Mouse (Mus musculus) cerebellum, adult 9-10 months (tissue): Measurements from ENCODE around the gene Ttc32.

ENCODE experiments used
- DNase-seq: peaks from one replicate; pipeline ENCODE4 v3.0.0; 2022

The Ttc32 gene

DNA sequence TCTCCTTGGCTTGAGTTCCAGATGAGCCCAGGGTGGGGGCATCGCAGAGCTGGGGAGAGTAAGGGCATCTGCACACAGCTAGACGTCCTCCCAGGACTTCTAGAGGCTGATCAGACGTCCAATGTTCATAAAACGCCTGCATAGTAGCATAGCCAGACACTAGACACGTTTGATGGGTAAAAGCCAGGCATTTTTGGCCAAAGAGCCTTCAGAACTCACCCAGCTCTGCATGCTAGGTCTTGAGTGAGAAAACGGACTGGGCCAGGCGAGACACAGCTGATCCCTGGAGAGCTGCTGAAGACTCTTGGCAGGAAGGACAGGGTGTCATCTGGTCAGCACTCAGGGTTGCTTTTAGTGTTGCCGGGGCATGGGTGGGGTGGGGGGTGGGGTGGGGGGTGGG is 18.3 kb downstream of the Ttc32 start:
- no peak for DNase-seq

DNA sequence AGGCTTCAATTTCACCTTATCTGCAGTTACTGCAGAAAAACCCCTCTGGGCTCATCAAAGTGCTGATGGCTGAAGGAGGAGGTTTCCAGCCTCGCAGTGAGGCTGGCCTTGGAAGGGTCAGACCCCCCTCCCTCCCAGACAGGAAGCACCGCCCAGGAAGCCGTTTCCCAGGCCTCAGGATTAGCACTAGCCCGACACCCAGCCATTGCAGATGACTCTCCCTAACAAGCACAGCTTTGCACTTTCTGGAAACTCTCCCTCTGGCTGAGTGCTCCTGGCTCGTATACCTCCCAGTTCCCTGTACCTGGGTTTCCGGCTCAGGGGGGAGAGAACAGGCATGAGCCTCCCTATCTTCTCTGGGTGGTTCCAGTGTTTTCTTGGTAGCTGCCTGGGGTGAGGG is 21.0 kb downstream of the Ttc32 start:
- DNase-seq = no peak

DNA sequence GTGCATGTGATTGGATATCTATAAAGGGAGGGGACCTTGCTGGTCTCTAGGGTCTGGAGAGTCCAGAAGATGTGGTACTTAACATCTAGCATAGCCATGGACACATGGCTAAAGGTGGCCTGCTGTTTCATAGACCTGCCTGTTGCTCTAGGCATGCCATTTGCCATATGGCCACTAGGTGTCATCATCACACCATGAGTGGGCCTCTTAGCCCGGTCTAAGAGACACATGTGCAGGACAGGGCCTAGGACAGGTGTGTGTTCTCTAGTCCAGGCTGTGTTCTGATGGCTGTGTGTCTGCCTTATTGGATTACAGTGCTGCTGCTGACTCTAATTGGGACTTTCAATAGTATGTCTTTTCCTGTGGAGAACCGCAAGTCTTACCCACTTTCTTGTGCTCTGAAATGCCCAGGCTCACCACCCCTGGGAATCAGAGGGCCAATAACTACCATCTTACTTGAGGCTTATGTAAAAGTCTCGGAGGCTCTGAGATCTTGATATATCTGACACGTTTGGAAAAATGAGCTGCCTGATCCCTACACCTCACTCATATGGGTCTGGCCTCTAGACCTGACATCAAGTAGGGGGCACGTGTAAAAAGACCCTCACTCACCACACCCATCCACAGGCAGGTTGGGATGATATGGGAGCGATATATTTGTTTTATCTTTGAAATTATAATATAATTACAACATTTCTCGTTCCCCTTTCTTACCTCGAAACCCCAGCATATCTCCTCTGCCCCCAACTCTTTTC is 22.5 kb downstream of the Ttc32 start:
- peak; percentile 82 for DNase-seq

DNA sequence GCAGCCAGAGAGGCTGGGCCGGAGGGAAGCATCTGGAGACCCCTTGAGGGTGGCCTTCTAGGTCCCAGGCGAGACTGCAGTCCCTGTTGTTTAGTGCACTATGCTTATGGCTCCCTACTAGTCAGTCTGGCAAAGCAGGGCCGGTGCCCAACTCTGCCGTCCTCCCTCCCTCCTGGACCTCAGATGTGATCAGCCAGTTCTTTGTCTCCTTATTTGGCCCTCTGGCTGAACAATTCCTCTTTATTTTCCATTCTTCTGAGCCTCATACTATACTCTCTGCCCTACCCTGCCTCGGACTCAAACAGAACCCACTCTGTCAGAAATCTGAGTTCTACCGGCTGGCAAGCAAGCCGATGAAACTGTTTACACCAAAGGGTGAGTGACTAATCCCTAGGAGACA is 23.5 kb downstream of the Ttc32 start:
- DNase-seq = peak; percentile 10

DNA sequence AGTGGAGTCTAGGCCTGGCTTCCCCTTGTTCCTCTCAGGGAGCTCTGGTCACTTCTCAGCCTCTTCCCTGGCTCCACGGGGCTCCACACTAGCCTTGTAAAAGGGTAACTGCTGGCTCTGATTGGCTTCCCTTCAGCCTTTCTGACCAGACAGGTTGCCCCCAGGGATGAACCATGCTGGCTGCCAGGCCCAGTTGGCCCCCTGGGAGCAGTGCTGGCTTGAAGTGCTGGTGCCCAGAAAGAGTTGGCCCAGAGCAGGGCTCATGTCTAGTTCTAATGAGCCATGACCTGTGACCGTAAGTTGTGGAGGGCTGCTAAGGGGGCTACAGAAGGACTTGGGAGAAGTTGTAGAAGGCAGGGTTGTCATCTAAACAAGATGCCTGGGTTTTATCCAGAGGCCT is 24.2 kb downstream of the Ttc32 start:
- DNase-seq = no peak

DNA sequence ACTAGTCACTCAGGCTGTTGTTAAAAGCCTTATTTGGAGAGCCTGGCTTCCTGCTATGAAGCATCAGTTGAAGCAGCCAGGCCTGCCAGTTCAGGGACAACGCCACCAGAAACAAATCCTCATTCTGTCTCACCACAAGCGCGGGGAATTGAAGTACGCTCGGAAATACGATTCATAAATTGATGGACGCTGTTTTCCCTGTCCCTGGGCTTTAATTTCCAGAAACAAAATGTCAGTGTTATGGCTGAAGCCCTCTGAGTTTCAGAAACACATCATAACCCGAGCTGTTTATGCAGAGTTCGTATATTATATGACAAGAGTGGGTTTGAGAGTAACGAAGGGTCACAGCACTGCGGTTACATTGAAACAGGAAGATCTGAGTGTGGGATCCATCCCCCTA is 25.5 kb downstream of the Ttc32 start:
- no peak for DNase-seq

DNA sequence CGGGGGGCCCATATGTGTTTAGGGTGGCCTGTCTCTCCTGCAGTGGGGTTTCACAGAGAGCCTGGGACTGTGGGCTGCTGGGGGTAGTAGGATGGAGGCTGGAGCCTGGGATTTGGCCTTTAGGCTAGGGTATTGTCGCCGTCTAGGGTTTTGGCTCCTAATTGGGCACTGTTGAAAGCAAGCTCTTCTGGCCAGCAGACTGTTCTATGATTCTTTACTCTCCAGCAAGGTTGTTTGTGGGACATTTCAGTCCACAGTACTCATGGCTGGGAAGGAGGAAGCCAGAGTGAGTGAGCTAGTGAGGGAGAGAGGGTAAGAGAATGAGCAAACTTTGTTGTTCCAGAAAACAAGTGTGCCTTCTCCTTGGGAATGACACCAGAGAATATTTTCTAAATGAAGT is 29.7 kb downstream of the Ttc32 start:
- DNase-seq = no peak

DNA sequence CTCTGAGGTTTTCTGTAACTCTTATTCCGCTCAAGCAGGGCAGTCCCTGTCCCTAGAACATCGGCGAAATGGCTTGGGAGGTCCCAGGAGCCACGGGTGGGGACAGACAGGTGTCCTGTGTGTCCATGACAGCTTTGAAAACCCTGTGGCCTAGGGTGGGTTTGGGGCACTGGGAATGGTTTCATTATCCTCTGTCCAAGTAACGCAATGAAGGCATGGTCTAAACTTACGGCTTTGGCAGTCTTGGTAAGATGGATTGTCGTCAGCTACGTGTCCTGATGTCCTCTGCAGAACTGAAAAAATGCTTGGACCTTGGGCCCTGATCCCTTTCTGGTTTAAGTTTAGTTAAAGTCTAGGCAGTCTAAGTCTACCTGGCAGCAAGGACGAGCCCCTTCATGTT is 30.2 kb downstream of the Ttc32 start:
- no peak for DNase-seq

DNA sequence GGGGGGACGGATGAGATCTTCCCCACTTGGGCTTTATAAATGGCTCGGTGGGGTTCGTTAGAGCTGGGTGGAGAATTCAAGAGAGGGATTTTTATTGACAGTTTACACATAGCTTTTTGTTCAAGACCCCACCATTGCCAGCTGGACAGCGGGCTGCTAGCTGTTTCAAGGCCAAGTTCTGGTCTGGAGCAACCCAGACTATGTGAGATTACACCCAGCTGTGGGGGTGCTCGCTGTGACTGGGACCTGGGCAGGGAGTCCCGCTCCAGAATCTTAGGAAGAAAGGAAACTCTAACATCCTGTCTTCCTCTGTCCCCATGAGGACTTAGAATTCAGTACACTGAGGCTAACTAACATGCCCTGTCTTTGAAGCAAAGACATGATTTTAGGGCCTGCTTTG is 33.8 kb downstream of the Ttc32 start:
- no peak for DNase-seq

DNA sequence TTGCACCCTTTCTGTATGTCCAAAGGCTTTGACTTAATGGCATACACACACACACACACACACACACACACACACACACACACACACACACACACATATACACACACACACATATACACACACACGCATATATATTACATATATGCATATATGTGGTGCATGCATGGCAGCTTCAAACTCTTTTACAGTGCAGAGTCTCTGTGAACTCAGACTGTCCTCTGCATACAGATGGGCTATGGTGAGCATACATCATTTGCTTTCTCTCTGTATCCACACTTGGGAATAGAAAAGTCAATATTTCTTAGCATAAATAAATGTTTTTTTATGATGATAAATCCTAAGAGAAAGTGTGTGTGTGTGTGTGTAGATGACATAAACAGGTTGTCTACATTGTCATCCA is 41.3 kb downstream of the Ttc32 start:
- no peak for DNase-seq

DNA sequence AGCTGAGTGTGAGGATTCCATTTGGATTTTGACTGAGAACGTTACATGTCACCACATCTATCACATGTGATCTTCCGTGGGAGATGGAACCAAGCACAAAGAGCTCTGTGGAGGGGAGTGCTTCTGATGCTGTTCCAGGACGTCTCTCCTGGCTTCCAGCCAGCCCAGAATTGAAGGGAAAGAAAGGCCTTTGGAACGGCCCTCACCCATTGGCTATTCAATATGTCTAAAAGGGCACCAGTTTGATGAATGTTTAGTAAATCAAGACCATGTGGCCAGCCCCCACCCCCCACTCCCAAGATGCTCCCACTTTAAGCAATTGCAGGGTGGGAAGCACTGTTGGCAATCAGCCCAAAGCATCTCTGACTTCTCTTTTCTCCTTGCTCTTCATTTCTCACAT is 41.7 kb downstream of the Ttc32 start:
- DNase-seq = no peak

DNA sequence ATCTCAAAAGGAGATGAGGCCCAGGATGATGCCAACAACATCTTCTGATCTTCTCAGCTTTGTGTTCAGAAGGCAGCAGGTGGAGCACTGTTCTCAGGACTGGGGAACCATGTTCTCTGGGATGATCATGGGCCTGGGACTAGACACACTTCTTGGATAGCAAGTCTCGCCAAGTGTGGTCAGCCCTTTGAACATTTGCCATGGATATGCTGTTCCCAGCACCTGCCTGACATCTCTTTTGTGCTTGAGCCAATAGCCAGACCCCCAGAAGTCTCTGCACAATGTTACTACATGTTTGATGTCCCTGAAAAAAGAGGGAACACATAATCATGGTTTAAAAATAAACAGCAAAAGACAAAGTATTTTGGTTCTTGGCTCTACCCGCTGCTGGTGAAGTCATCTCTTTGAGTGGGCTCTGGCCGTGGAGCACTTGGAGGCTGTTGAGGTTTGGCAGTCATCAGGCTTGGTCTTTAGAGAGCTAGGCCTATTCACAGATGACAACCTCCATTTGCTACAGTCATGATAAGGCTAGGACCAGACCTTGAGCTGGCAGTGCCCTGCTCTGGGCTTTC is 47.8 kb downstream of the Ttc32 start:
- DNase-seq = no peak

DNA sequence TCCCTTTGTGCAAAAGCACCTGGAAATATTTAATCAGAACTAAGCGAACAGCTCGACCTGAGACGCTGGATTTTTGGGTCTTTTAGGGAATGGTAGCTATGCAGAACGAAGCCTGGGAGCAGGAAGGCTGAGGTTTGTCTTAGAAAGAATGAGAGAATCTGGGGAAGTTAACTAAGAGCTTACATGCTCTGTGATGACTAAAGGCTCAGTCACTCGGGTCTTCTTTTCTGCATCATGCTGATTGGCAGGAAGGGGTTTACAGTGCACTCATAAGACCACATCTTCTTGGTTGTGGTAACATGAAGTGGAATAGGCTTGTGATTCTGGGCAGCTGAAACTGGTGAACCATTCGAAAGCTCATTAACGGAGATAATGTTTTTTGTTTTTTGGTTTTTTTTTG is 60.4 kb downstream of the Ttc32 start:
- no peak for DNase-seq
